Mouse (Mus musculus) neural tube, embryonic 10.5 days (tissue): Measurements from ENCODE around the gene Cdc42ep5.

ENCODE experiments used
- DNase-seq: peaks from one replicate; pipeline ENCODE4 v3.0.0-alpha.2; 2017; ENCODE audit warnings: low spot score; ENCODE audit errors: extremely low spot score

The Cdc42ep5 gene

DNA sequence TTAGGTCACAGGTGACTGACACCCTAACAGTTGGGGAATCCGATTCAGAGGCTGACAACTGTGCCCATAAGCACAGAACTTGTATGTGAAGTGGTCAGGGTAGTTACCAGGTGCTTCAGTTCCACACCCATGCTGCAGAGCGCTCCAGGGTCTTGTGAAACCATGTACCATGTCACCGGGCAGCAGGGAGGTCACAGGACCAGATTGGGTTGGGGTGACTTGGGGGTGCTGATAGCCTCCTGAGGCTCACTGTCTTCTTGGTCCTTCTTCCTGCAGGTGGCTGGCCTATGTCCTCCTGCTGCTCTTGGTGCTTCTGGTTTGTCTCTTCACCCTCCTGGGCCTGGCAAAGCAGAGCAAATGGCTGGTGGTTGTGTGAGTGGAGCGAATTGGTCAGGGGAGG is 36.8 kb downstream of the Cdc42ep5 start:
- no peak for DNase-seq

DNA sequence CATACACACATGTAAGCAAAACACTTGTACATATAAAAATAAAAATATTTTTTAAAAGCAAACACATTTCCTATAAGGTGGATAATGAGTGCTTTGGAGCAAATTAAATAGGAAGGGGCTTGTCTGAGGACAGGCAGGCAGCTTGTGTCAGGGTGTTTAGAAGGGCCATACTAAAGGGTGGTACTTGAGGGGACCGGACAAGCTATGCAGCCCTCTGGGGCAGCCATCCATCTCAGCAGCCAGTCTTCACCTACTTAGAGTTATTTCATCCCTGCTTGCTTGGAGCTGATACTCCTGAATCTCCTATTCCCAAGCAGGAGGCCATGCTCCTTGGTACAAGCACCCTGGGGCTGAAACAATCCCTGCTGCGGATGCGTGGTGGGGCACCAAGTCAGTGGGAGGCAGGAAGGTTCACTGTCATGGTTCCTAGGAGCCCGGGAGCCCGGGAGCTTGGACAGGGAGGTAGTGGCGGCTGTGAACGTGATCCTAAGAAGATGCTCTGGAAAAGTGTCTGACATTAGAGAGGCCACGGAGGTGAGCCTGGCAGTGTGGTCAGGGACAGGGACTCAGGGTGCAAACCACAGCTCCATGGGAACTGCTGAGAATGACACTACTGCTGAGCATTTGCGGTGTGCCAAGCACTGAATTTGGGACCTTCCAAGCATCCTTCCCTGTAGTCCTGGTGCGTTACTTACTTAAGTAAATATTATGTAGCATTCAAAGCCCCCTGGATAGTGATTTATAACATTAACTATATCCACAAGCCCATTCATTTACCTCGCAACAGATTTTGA is 37.5 kb downstream of the Cdc42ep5 start:
- no peak for DNase-seq

DNA sequence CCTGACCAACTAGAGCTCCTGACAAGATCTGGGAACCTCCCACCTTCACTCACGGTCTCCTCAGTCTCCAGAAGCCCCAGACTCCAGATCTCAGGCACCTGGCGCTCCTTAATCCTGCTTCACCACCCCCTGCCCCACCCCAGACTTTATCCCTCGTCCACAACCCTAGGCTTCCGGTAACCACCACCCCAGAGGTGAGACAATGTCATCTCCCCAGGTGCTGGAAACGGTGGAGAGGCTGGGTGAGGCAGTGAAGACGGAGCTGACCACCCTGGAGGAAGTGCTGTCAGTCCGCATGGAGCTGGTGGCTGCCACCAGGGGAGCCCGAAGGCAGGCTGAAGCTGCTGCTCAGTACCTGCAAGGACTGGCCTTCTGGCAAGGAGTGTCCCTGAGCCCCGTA is 39.4 kb downstream of the Cdc42ep5 start:
- DNase-seq = no peak

DNA sequence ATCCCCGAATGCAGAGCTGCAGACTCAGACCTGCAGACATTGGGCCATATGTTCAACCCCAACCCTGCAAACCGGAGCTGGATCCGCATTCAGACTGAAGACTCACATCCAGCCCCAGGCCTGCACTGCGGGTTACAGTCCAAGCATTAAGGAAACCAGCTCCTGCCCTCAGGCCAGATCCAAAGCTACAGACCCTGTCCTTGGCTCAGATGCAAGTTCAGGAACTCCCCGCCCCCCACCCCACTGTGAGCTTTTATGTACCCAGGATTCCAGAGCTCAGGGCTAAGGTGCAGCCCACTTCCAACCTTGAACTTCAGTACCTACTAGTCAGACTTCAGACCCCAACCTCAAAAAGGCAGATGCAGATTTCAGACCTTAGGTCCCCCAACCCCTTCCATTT is 39.8 kb downstream of the Cdc42ep5 start:
- no peak for DNase-seq

DNA sequence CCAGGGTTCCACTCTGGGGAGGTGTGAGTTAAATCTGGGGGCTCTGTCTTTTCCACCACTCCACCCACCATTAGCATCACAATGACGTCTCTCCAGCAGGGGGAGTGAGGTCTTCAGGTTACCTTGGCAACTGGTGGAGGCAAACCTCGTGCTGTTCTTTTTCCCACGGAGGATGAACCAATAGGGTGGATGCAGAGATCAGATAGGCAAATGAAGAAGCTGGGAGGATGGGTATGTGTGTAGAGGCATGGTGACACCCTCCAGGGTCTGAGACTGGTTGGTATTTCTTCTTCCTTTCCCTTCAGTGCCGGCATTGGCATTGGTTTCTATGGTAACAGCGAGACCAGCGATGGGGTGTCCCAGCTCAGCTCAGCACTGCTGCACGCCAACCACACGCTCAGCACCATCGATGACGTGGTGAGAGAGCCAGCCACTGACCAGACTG is 40.3 kb downstream of the Cdc42ep5 start:
- peak; percentile 73 for DNase-seq

DNA sequence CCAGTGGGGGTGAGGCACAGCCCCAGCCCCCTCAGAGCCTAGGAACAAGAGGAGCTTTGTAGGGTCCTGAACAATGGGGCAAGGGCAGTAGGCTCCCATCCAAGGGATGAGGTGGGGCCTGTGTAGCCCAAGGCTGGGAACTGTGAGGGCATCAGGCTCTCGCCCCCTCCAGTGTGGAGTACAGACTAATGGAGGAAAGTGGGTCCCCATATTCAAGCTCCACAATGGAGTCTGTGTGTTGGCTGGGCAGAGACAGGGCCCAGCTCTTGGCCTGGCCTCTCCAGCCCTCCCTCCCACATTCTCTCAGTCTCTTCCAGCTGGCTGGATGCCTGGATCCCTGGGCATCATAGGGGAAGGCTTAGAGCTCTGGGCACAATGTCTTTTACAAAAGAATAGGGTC is 40.9 kb downstream of the Cdc42ep5 start:
- peak; percentile 32 for DNase-seq

DNA sequence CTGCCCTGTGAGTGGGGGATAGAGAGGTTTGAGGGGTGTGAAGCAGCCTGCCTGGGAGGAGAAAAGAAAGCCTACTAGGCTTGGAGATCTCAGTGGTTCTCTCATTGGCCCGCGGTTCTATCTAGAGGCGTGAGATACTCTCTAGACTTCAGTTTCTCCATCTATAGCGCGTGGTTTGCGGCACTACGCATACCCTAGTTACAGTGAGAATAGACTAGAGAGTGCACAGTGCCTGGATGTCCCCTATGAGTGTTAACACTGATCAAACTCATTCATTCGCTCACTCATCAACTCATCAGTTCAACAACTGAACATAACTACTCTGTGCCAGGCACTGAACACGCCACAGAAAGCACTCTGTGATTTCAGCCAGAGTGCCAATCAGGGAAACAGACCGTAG is 41.9 kb downstream of the Cdc42ep5 start:
- DNase-seq = no peak

DNA sequence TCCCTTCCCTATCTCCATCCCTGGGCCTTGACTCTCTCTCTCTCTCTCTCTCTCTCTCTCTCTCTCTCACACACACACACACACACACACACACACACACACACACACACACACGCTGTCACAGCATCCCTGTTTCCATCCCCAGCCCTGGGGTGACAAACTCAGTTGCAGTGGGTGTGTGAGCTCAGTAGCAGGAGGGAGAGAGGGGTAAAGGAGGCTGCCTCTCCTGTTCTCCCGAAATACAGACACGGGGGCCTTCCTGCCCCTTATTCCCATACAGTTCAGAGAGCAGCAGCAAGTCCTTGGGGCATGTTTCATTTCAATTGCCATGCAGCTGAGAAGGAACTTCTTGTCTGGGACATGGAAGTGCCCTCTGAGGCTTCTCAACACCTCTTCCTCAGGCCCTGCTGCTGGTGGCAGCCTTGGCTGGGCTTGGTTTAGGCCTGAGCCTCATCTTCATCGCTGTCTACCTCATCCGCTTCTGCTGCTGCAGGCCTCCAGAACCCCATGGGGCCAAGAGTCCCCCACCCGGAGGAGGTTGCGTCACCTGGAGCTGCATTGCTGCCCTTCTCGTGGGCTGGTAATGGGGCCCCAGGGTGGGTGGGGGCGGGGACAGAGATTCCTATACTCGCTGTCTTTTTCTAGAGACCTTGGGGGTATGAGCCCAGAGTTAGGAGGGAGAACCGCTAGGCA is 42.4 kb downstream of the Cdc42ep5 start:
- no peak for DNase-seq

DNA sequence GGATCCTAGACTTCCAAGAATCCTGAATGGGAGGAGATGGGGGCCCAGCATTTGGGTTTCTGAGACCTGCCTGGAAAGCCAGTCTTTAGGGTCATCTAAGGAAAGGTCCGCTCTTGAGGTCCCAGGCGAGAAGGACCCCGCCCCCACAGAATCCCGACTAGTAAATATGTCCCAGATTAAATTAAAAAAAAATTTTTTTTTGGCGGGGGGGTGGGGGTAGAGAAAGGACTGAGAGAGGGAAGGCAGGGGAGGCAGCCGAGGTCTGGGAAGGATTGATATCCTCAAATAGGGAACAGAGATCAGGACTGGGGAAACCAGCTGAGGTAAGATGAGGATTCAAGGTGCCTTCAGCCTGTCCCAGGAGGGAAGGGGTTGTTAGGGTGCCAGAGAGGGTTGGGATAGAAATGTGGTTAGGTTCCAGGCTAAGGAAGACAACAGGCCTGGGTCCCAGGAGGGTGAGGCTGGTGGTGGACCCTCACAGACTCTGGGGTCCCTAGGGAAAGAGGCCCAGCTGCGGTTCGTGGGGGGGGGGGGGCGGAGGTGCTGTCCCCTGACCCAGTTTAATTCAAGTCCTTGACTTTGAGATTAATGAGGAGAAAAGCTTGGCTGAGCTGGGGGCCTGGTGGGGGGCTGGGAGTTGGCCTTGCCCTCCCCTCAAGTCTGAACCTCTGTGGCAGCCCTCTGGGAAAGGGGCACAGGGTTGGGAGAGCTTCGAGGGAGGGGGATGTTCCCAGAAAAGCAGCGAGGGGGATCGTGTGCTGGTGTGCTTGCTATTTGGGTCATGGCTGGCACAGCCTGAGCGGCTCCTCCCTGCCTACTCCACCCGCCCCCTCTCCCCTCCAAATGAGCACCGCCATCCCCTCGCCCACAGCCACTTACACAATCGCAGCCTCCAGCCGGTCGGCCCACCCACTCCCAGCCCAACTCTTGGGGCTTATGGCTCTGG is 44.4 kb downstream of the Cdc42ep5 start:
- no peak for DNase-seq

DNA sequence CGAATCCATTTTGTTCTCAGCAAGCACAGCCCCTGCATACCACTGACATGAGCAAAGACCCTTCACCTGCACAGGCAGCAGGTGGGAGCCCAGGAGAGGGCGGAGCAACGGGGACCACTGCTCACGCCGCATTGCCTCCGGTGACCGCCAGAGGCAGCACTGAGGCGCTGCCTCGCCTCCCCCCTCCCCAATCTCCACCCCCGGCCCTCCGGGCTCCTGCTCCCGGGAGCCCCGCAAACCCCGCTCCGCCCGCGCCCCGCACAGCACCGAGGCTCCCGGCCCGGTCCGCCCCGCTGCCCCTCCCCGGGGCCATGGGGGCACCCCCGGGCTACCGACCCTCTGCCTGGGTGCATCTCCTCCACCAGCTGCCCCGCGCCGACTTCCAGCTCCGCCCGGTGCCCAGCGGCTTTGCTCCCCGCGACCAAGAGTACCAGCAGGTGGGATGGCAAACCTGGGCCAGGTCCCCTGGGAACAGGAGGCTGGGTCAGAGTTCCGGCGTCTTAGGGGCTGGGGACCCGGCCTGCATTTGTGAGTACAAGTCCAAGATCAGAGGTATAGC is 45.2 kb downstream of the Cdc42ep5 start, which contains the start of gene Ttyh1:
TSS of gene Ttyh1 (plus strand) at position 65 of the 559 bp plus-strand sequence.
- DNase-seq = peak; percentile 63

DNA sequence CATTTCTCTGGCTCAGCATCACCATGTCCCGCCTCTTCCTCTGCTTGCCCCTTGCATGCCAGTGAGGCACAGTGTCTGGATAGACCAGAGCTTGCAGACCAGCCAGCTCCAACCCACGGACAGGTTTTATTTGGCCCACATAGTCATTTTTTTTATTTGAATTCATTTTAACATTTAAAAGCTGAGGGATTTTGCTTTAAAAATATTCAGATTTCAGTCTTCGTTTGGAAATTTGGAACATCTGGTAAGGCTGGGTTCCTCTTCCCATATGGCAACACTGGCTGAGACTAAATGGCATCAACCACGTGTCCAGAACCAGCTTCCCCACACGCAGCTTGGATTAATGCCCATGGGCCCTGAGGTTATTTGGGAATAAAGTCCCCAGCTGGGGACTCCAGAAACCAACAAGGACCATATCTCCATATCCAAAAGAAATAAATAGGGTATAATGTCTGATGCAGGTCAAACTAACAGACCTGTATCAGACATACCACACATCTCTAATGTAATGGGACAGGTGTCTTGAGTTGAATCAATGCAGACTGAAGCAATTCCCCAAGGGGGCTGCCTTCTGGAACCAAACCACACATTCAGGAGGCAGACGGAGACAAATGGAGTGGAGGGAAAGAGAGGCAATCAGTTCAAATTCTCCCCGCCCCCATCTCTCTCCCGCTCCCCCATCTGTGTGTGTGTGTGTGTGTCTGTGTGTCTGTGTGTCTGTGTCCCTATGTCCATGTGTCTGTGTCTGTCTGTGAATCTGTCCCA is 47.4 kb downstream of the Cdc42ep5 start:
- DNase-seq = no peak

DNA sequence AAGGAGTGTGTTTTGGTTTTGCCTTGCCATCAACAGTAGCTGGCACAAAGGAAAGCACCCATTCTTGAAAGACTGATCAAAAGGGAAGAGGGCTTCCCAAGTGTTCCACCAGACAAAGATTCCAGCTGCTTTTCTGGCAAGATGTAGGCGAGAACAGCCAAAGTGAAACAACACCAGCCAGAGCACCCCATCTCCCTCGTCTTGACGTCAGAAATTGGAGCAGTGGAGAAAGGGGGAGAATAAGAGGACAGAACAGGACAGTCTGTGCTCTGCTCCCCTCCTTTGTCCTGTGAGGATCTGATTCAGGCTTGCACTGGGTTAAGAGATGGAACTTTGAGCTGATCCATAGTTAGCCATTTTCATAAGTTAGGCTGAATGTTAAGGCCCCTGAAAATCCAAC is 52.9 kb downstream of the Cdc42ep5 start:
- no peak for DNase-seq

DNA sequence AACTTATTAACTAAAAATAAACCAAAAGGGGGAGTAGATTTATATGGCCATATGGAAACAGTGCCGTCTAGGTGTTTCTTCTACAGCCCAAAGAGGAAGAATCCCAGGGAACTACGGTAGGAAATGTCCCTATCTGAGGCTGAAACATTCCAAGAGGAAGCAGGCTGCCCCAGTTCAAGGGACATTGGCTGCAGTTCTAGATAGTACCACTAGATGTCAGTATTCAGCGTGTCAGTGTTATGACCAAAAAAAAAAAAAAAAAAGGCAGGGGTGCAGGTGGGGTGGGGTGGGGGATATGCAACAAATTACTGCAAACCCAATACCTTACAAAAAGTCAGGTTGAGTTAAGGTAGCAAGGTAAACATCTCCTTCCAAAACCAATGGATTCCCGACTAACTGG is 61.2 kb downstream of the Cdc42ep5 start:
- no peak for DNase-seq
